Mouse (Mus musculus) hindbrain, embryonic 11.5 days (tissue): ENCODE measurements around the gene Ablim1. TPM values are rescaled to one million over a fixed set of nuclear protein-coding genes. Genes with fewer than 3 reads are reported as not detected.

Experiments
- ATAC-seq: fragments of 200-750 bp; cut with Nextera tagmentation; 2 replicates; pipeline ENCODE4 v1.8.0; 2017; ENCODE audit warnings: mild to moderate bottlenecking, moderate TSS enrichment, moderate library complexity; ENCODE audit not compliant: low FRiP score
- DNase-seq: peaks from one replicate; pipeline ENCODE4 v3.0.0-alpha.2; 2015; ENCODE audit warnings: low spot score
- H3K27ac ChIP-seq: fragments of 300-500 bp; sonication (generic); 2 replicates; pipeline ENCODE4 v1.5.1; 2014; ENCODE audit warnings: mild to moderate bottlenecking, low read depth, low read length
- H3K27me3 ChIP-seq: fragments of 300-500 bp; sonication (generic); 2 replicates; pipeline ENCODE4 v1.6.1; 2014; ENCODE audit warnings: mild to moderate bottlenecking, low read length, moderate library complexity, mixed read lengths; ENCODE audit not compliant: control insufficient read depth, insufficient read depth
- H3K36me3 ChIP-seq: fragments of 300-500 bp; sonication (generic); 2 replicates; pipeline ENCODE4 v1.6.1; 2014; ENCODE audit warnings: mild to moderate bottlenecking, low read length, moderate library complexity, mixed read lengths; ENCODE audit not compliant: control insufficient read depth, insufficient read depth
- H3K4me1 ChIP-seq: fragments of 300-500 bp; sonication (generic); replicated peaks from 2 replicates; pipeline ENCODE4 v1.6.1; 2014; ENCODE audit warnings: low read length, mixed read lengths; ENCODE audit not compliant: control insufficient read depth, insufficient read depth
- H3K4me2 ChIP-seq: fragments of 300-500 bp; sonication (generic); replicated peaks from 2 replicates; pipeline ENCODE4 v1.6.1; 2014; ENCODE audit warnings: mild to moderate bottlenecking, low read depth, low read length
- H3K4me3 ChIP-seq: fragments of 300-500 bp; sonication (generic); 2 replicates; pipeline ENCODE4 v1.5.1; 2014; ENCODE audit warnings: low read depth, low read length
- H3K9ac ChIP-seq: fragments of 300-500 bp; sonication (generic); 2 replicates; pipeline ENCODE4 v1.6.1; 2014; ENCODE audit warnings: low read depth, low read length
- H3K9me3 ChIP-seq: fragments of 300-500 bp; sonication (generic); 2 replicates; pipeline ENCODE4 v1.6.1; 2016; ENCODE audit warnings: low read length; ENCODE audit not compliant: control insufficient read depth
- WGBS: fragments of 180-500 bp; shearing (Covaris S2); extraction: QIAGEN DNeasy Blood & Tissue Kit; methylation state at CpG from one replicate; pipeline ENCODE4 v1.1.7; 2014; 5-methylcytosine and 5-hydroxymethylcytosine counted together
- polyA plus RNA-seq: library from polyadenylated mRNA; unstranded; fragments of >200 nt; fragmentation: Nextera tagmentation; extraction: Ambion mirVana; gene quantifications from 2 replicates; pipeline ENCODE4 v1.2.1, GENCODE M21; 2014

The Ablim1 gene
- polyA plus RNA-seq, 1 experiment from 2014 or later, result 18.6 TPM

- ATAC-seq, result no peak
- H3K4me3 ChIP-seq, result no peak overlapping the region
- H3K36me3 ChIP-seq, result no peaks in the 10 kb centered on the region
- H3K4me1 ChIP-seq, result no peaks in the 10 kb centered on the region
- no peaks in the 10 kb centered on the region for H3K27me3 ChIP-seq
- no peak overlapping the region for H3K4me2 ChIP-seq
- H3K9me3 ChIP-seq, result no peaks in the 10 kb centered on the region
- no peak overlapping the region for H3K27ac ChIP-seq
- 86% methylated on average over 2 of the region's 2 CpGs for WGBS
- H3K9ac ChIP-seq, result no peak overlapping the region
- DNase-seq, result no peak
Observed at GRCm38 (mm10) chr19:57169485-57169884, 145.2 kb downstream of the Ablim1 start.

- Histone ChIP-seq H3K36me3 (no peaks in the 10 kb centered on the region), H3K9ac (no peak overlapping the region), H3K4me1 (no peaks in the 10 kb centered on the region), H3K4me2 (no peak overlapping the region), H3K27ac (no peak overlapping the region), H3K9me3 (no peaks in the 10 kb centered on the region), H3K27me3 (no peaks in the 10 kb centered on the region), H3K4me3 (no peak overlapping the region)
- WGBS, result 86% methylated on average over 5 of the region's 5 CpGs
- ATAC-seq (no peak), DNase-seq (no peak)
Observed at GRCm38 (mm10) chr19:57167721-57168120, 147.0 kb downstream of the Ablim1 start.

- Histone ChIP-seq H3K36me3 (no peaks in the 10 kb centered on the region), H3K9ac (no peak overlapping the region), H3K9me3 (no peaks in the 10 kb centered on the region), H3K4me2 (no peak overlapping the region), H3K27ac (no peak overlapping the region), H3K4me3 (no peak overlapping the region), H3K4me1 (no peaks in the 10 kb centered on the region), H3K27me3 (no peaks in the 10 kb centered on the region)
- DNase-seq (no peak), ATAC-seq (no peak)
- WGBS, result 82% methylated on average over 2 of the region's 2 CpGs
Observed at GRCm38 (mm10) chr19:57164882-57165281, 149.8 kb downstream of the Ablim1 start.

GRCm38 (mm10) chr19:57163315-57163714, 151.4 kb downstream of the Ablim1 start:
- H3K4me3 ChIP-seq, result no peak overlapping the region
- ATAC-seq, result no peak
- no peak for DNase-seq
- WGBS, result 92% methylated on average over 13 of the region's 13 CpGs
- H3K27ac ChIP-seq, result no peak overlapping the region
- no peaks in the 10 kb centered on the region for H3K4me1 ChIP-seq
- no peaks in the 10 kb centered on the region for H3K9me3 ChIP-seq
- no peak overlapping the region for H3K9ac ChIP-seq
- no peak overlapping the region for H3K4me2 ChIP-seq
- H3K36me3 ChIP-seq, result no peaks in the 10 kb centered on the region
- H3K27me3 ChIP-seq, result no peaks in the 10 kb centered on the region

- ATAC-seq (no peak), DNase-seq (no peak)
- no peaks in the 10 kb centered on the region for H3K9me3 ChIP-seq
- no peaks in the 10 kb centered on the region for H3K36me3 ChIP-seq
- 85% methylated on average over 11 of the region's 11 CpGs for WGBS
- H3K27me3 ChIP-seq, result no peaks in the 10 kb centered on the region
- H3K27ac ChIP-seq, result no peak overlapping the region
- H3K4me3 ChIP-seq, result no peak overlapping the region
- no peak overlapping the region for H3K4me2 ChIP-seq
- no peak overlapping the region for H3K9ac ChIP-seq
- no peaks in the 10 kb centered on the region for H3K4me1 ChIP-seq
Observed at GRCm38 (mm10) chr19:57161978-57162727, 152.6 kb downstream of the Ablim1 start.

- H3K27ac ChIP-seq, result no peak overlapping the region
- 69% methylated on average over 7 of the region's 7 CpGs for WGBS
- no peak overlapping the region for H3K9ac ChIP-seq
- no peaks in the 10 kb centered on the region for H3K9me3 ChIP-seq
- ATAC-seq, result no peak
- H3K4me2 ChIP-seq, result no peak overlapping the region
- no peaks in the 10 kb centered on the region for H3K27me3 ChIP-seq
- no peaks in the 10 kb centered on the region for H3K36me3 ChIP-seq
- no peak for DNase-seq
- H3K4me1 ChIP-seq, result no peaks in the 10 kb centered on the region
- H3K4me3 ChIP-seq, result no peak overlapping the region
Observed at GRCm38 (mm10) chr19:57161010-57161660, 153.6 kb downstream of the Ablim1 start.

GRCm38 (mm10) chr19:57157731-57158343, 156.9 kb downstream of the Ablim1 start:
- no peak overlapping the region for H3K4me3 ChIP-seq
- DNase-seq, result no peak
- H3K4me2 ChIP-seq, result no peak overlapping the region
- H3K36me3 ChIP-seq, result no peaks in the 10 kb centered on the region
- no peak overlapping the region for H3K27ac ChIP-seq
- ATAC-seq, result no peak
- H3K4me1 ChIP-seq, result no peaks in the 10 kb centered on the region
- 78% methylated on average over 20 of the region's 20 CpGs for WGBS
- no peaks in the 10 kb centered on the region for H3K9me3 ChIP-seq
- H3K9ac ChIP-seq, result no peak overlapping the region
- no peaks in the 10 kb centered on the region for H3K27me3 ChIP-seq

GRCm38 (mm10) chr19:57155121-57155884, 159.4 kb downstream of the Ablim1 start:
- ATAC-seq, result no peak
- DNase-seq, result no peak
- H3K9ac ChIP-seq, result no peak overlapping the region

More at GRCm38 (mm10) chr19:57155121-57155884, 159.4 kb downstream of the Ablim1 start:
- Histone ChIP-seq H3K36me3 (no peaks in the 10 kb centered on the region), H3K27me3 (no peaks in the 10 kb centered on the region), H3K4me3 (no peak overlapping the region), H3K9me3 (no peaks in the 10 kb centered on the region), H3K4me1 (no peaks in the 10 kb centered on the region), H3K27ac (no peak overlapping the region), H3K4me2 (no peak overlapping the region)
- 82% methylated on average over 14 of the region's 14 CpGs for WGBS
